Mouse (Mus musculus) erythroid progenitor cell, adult 5-6 weeks (primary cell): Measurements from ENCODE around the gene Apobec1. TPM values are rescaled to one million over a fixed set of nuclear protein-coding genes. Genes with fewer than 3 reads are reported as not detected.
A peak's percentile ranks its signal among the peaks of the same experiment; 100 is the strongest.
"Not testable (repeated sequence)": the region's sequence is repeated elsewhere in the genome, so short reads cannot be mapped to it uniquely, and the experiment has no call there.

ENCODE experiments used
- ATAC-seq: replicated peaks from 2 replicates; pipeline ENCODE4 v1.8.0; 2016; ENCODE audit warnings: moderate number of reproducible peaks, mild to moderate bottlenecking, moderate TSS enrichment, inconsistent platforms; ENCODE audit not compliant: poor library complexity, low FRiP score, severe bottlenecking
- total RNA-seq, 2 experiments: library from RNA; stranded (forward) in 1 of 2; stranded (reverse) in 1 of 2; fragments of 150-400 nt in 1 of 2; fragments of 186-747, 209-891 nt in 1 of 2; gene quantifications; 2 replicates each; pipeline versions ENCODE4 v1.2.3 to v1.2.4; 2015 to 2017; ENCODE audit warnings: low replicate concordance in 2 of 2

Gene Apobec1
- total RNA-seq, 2 experiments from 2014 or later = 17.2 to 35.2 TPM

GRCm38 (mm10) chr6:122606661-122607060 is 4.4 kb upstream of the Apobec1 start:
- no peak for ATAC-seq

GRCm38 (mm10) chr6:122605483-122605882 is 3.2 kb upstream of the Apobec1 start:
- no peak for ATAC-seq

GRCm38 (mm10) chr6:122604260-122604659 is 2.0 kb upstream of the Apobec1 start:
- no peak for ATAC-seq

- ATAC-seq = no peak
Measured at GRCm38 (mm10) chr6:122602992-122603322, 713 bp upstream of the Apobec1 start.

GRCm38 (mm10) chr6:122601615-122602014 is 629 bp downstream of the Apobec1 start:
- no peak for ATAC-seq

- ATAC-seq = no peak
Measured at GRCm38 (mm10) chr6:122601031-122601430, 1.2 kb downstream of the Apobec1 start.

- ATAC-seq = no peak
Measured at GRCm38 (mm10) chr6:122600066-122600646, 2.1 kb downstream of the Apobec1 start.

- ATAC-seq = no peak
Measured at GRCm38 (mm10) chr6:122599054-122599737, 3.0 kb downstream of the Apobec1 start.

GRCm38 (mm10) chr6:122598436-122598835 is 3.8 kb downstream of the Apobec1 start:
- no peak for ATAC-seq

- no peak for ATAC-seq
Measured at GRCm38 (mm10) chr6:122598014-122598413, 4.2 kb downstream of the Apobec1 start.

- no peak for ATAC-seq
Measured at GRCm38 (mm10) chr6:122596608-122597007, 5.6 kb downstream of the Apobec1 start.

- no peak for ATAC-seq
Measured at GRCm38 (mm10) chr6:122595637-122596036, 6.6 kb downstream of the Apobec1 start.

GRCm38 (mm10) chr6:122592905-122593304 is 9.3 kb downstream of the Apobec1 start:
- no peak for ATAC-seq

- no peak for ATAC-seq
Measured at GRCm38 (mm10) chr6:122591027-122591758, 11.1 kb downstream of the Apobec1 start.

- ATAC-seq = no peak
Measured at GRCm38 (mm10) chr6:122579086-122579485, 23.2 kb downstream of the Apobec1 start.

- no peak for ATAC-seq
Measured at GRCm38 (mm10) chr6:122577030-122577429, 25.2 kb downstream of the Apobec1 start.

GRCm38 (mm10) chr6:122575037-122575436 is 27.2 kb downstream of the Apobec1 start:
- not testable (repeated sequence) for ATAC-seq

GRCm38 (mm10) chr6:122571617-122571959 is 30.7 kb downstream of the Apobec1 start:
- ATAC-seq = peak; percentile 29; the same call in 1 of the 2 replicates

- peak; percentile 51 for ATAC-seq
Measured at GRCm38 (mm10) chr6:122570695-122571616, 31.3 kb downstream of the Apobec1 start.

GRCm38 (mm10) chr6:122569762-122570161 is 32.5 kb downstream of the Apobec1 start:
- no peak for ATAC-seq
